Mouse (Mus musculus) testis, adult 2 months (tissue): Measurements from ENCODE around the gene Heg1. TPM values are rescaled to one million over a fixed set of nuclear protein-coding genes. Genes with fewer than 3 reads are reported as not detected.

ENCODE experiments used
- H3K27ac ChIP-seq: fragments of 200-500 bp; 2 replicates; pipeline ENCODE4 v1.5.1; 2012; ENCODE audit warnings: low read depth, low read length; ENCODE audit not compliant: control insufficient read depth, insufficient read depth
- H3K27me3 ChIP-seq: fragments of 200-500 bp; 2 replicates; pipeline ENCODE4 v1.6.1; 2012; ENCODE audit warnings: mild to moderate bottlenecking, low read length, moderate library complexity; ENCODE audit not compliant: control insufficient read depth, insufficient read depth
- H3K36me3 ChIP-seq: fragments of 200-500 bp; 2 replicates; pipeline ENCODE4 v1.6.1; 2012; ENCODE audit warnings: mild to moderate bottlenecking, low read length; ENCODE audit not compliant: control insufficient read depth, insufficient read depth
- H3K4me1 ChIP-seq: fragments of 200-500 bp; 2 replicates; pipeline ENCODE4 v1.6.1; 2012; ENCODE audit warnings: low read length; ENCODE audit not compliant: control insufficient read depth, insufficient read depth
- H3K4me3 ChIP-seq: fragments of 200-500 bp; 2 replicates; pipeline ENCODE4 v1.5.1; 2012; ENCODE audit warnings: low read depth, mild to moderate bottlenecking, low read length, moderate library complexity, mixed read lengths; ENCODE audit not compliant: control insufficient read depth
- CTCF ChIP-seq: fragments of 200-500 bp; IDR thresholded peaks from 2 replicates; pipeline ENCODE4 v1.5.1; 2012; ENCODE audit warnings: low read depth, mild to moderate bottlenecking, inconsistent platforms, low read length, moderate library complexity; ENCODE audit not compliant: control insufficient read depth, insufficient read depth, insufficient replicate concordance
- POLR2A ChIP-seq: fragments of 200-500 bp; IDR thresholded peaks from 2 replicates; pipeline ENCODE4 v1.6.1; 2012; ENCODE audit warnings: low read depth, mild to moderate bottlenecking, inconsistent platforms, low read length, moderate library complexity; ENCODE audit not compliant: control insufficient read depth
- polyA plus RNA-seq: library from polyadenylated mRNA; depleted of rRNA; stranded (reverse); fragments of >200 nt; gene quantifications from 2 replicates; pipeline ENCODE4 v1.2.3, GENCODE M21; 2012

Heg1 gene
- polyA plus RNA-seq, 1 experiment = 12.9 TPM

DNA sequence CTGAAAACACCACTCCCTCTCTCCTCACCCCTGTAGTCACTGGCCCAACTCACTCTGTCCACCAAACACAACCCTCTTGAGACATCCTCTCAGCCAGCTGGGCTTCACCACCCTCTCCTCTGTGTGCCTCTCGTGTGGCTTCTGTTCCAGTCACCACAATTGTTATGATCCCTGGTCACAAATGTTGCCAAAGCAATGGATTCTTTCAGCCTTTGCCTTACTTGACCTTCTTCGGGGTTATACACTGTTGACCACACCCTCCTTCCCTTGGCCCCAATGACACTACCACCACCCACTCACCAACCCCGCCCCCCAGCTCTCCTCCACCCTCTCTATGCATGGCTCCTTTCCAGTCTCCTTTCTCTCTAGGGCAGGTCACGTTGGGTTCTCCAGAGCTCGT, 6.3 kb upstream of the Heg1 start:
- Histone ChIP-seq H3K4me3 (no peak overlapping the region), H3K4me1 (peaks cover 8% of the 10 kb centered on the region), H3K27me3 (no peaks in the 10 kb centered on the region), H3K27ac (peak overlapping the region; percentile 42), H3K36me3 (no peaks in the 10 kb centered on the region)
- TF ChIP-seq CTCF = no peak
- no peak for TF ChIP-seq POLR2A

DNA sequence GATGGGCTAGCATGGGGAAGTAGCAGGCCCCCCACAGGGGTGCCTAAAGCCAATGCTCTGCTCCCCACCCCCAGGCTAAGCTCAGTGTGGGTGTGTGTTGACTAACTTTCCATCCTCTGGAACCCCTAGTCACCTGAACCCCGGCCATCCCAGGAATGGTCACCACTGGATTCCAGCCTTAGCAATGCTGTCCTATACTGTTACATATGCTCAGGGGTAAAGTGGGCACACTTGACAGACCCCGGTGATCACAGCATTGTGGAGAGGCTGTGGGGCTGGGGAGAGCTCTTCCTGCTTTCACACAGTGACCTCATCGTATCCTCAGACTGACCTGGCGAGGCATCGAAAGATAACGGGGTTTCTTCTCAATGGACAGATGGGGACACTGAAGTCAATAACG, 3.9 kb upstream of the Heg1 start:
- Histone ChIP-seq H3K27me3 (no peaks in the 10 kb centered on the region), H3K36me3 (no peaks in the 10 kb centered on the region), H3K4me3 (no peak overlapping the region), H3K27ac (no peak overlapping the region), H3K4me1 (peaks cover 15% of the 10 kb centered on the region)
- TF ChIP-seq CTCF (no peak), POLR2A (no peak)

DNA sequence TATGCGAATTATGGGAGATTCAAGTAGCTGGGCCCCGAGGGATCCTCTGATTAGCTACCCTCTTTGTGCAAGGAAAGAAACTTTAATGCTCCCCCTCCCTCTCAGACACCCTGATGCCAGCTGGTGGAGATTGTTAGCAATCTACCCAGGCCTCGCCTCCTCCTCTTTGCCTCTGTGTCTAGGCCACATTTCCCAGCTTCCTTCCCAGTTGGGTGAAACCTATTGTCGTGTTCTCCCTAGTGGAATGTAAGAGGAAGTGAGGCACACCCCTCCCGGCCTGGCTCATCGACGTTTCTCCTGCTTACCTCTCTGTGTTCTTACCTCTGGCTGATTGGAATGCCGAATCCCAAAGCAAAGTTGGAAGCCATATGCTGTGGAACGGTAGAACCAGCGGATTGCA, 3.4 kb upstream of the Heg1 start:
- peak overlapping the region; percentile 15 for H3K27ac ChIP-seq
- no peaks in the 10 kb centered on the region for H3K36me3 ChIP-seq
- no peaks in the 10 kb centered on the region for H3K27me3 ChIP-seq
- no peak overlapping the region for H3K4me3 ChIP-seq
- TF ChIP-seq CTCF = no peak
- peaks cover 16% of the 10 kb centered on the region for H3K4me1 ChIP-seq

DNA sequence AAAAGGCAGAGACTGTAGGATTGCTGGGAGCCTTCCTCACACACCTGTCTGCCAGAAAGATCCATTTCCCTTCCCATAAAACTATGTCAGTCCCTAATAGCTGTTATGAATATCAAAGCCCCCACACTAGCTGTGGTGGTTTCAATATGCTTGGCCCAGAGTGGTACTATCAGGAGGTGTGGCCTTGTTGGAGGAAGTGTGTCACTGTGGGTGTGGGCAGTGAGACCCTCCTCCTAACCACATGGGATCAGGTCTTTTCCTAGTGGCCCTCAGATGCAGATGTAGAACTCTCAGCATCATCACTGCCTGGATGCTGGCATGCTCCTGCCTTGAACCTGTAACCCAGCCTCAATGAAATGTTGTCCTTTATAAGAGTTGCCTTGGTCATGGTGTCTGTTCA, 2.5 kb upstream of the Heg1 start:
- TF ChIP-seq CTCF = no peak
- no peak for TF ChIP-seq POLR2A
- H3K4me3 ChIP-seq = no peak overlapping the region
- H3K27ac ChIP-seq = peak overlapping the region; percentile 30; the same call in 1 of the 2 replicates
- no peaks in the 10 kb centered on the region for H3K36me3 ChIP-seq
- H3K27me3 ChIP-seq = no peaks in the 10 kb centered on the region
- peaks cover 13% of the 10 kb centered on the region for H3K4me1 ChIP-seq

DNA sequence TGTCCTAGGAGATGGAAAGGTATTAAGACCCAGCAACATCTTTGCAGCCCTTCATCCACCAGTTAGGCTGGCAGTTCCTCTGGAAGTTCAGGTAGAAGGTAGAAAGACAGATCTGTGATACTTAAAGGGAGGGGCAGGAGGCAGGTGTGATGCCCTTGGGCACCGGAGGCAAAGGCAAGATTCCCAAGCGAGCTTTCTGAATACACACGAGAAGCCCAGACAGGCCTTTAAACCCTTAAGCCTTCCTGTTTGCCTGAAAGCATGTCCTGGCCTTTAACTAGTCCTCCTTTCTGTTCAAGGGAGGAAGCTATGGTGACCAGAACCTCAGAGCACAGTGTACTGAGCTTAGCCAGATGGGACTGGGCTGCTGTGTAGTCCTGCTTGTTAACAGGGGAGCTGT, 1.5 kb upstream of the Heg1 start:
- Histone ChIP-seq H3K27me3 (no peaks in the 10 kb centered on the region), H3K4me1 (peaks cover 9% of the 10 kb centered on the region), H3K4me3 (no peak overlapping the region), H3K27ac (peak overlapping the region; percentile 77), H3K36me3 (no peaks in the 10 kb centered on the region)
- TF ChIP-seq POLR2A (no peak), CTCF (no peak)

DNA sequence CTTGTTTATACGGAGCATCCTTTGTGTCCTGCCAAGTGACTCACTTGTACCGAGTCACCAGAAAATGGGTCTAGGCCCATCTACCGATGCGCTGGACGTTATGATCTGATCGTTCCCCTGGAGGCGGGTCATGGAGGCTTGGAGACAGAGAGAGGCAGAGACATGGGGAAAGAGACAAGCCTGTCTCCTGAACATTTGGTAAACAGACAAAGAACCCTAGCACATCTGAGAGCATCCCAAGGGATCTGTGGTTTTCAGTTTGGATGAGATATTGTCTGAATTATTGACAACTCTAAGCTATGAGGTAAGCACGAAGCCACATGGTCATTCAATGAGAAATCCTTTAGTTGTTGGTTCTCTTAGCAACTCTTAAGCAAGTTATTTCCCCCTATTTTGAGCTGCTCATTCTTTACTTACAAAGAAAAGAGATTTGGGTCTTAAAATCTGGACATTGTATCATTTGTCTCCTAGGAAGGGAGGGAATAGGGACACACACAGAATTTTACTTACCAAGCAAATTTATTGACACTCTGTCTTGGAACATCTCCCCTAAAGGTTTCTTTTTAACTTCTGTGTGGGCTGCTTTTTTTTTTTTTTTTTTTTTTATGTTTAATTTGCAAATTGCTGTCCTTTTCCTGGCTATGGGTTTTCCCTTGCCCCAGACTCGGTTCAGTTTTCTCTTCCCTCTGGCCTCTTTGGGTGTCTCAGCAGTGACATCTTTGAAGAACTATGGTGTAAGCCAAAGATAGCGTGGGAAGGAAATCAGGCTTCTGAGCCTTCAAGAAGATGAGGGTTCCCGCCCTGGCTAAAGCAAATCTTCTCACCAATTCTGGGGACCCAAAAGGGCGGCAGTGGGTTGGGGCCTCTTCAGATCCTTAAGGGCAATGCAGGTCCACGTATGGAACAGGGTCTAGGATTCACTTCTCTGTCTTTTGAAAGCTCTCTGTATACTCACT, 686 bp upstream of the Heg1 start:
- H3K4me3 ChIP-seq = peak overlapping the region; percentile 84; the same call in 1 of the 2 replicates
- peak overlapping the region; percentile 77 for H3K27ac ChIP-seq
- no peaks in the 10 kb centered on the region for H3K36me3 ChIP-seq
- peaks cover 9% of the 10 kb centered on the region for H3K4me1 ChIP-seq
- H3K27me3 ChIP-seq = no peaks in the 10 kb centered on the region
- no peak for TF ChIP-seq CTCF
- TF ChIP-seq POLR2A = no peak

DNA sequence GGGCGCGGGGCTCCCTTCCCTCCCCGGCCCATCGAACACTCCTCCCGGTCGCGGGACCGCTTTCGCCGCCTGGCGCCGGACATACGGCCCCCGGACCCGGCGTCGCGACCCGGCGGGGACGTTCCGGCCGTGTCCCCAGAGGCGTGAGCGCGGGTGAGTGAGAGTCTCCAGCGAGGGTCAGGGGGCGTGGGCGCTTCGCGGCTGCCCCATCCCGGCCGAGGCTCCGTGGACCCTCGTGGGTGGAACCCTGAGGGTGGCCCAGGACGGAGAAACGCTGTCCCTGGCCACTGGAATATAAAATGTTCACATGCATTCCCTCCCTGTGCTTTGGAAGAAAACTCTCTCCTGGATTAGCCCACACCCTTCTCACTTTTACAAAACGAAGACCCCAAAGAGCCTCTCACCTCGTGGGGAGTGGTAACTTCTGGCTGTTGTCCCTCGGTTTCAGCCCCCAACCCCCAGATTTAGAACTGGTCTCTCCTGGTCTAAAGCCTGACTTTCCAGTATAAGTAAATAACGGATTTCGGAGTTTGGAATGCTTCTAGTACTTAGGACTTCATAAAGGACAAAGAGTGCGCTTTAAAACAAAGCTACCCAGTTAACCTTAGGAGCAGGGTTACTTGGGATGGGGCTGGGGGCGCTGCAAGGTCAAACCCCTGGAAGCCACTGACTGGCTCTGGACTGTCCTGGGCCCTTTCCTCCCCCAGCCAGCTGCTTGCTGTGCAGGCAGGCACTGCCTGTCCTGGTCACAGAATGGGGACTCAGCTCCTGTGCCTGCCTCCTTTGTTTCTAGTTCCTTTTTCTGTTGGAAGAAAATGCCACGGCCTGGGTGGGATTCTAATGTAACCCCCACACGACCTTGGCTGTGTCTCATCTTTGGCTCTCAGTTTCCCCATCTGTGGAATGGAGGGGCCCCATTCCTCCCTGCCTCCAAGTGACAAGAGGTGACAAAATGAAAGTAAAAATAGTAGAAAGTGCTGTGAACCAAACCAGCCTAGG, 832 bp downstream of the Heg1 start:
- H3K27me3 ChIP-seq = no peaks in the 10 kb centered on the region
- no peaks in the 10 kb centered on the region for H3K36me3 ChIP-seq
- peak overlapping the region; percentile 84 for H3K4me3 ChIP-seq
- peaks cover 9% of the 10 kb centered on the region for H3K4me1 ChIP-seq
- no peak for TF ChIP-seq CTCF
- TF ChIP-seq POLR2A = no peak
- peak overlapping the region; percentile 77 for H3K27ac ChIP-seq
